Mouse (Mus musculus) heart, embryonic 12.5 days (tissue): ENCODE measurements at regions not wholly inside any gene's neighbourhood (a gene's known extent, or its start where the extent isn't known, plus 50 kb on each side); places are given as distances from the start of the nearest gene placed in this dataset.
"Not testable (repeated sequence)": the region's sequence is repeated elsewhere in the genome, so short reads cannot be mapped to it uniquely, and the experiment has no call there.

Source experiments
- ATAC-seq: fragments of 200-750 bp; cut with Nextera tagmentation; 2 replicates; pipeline ENCODE4 v1.8.0; 2017; ENCODE audit warnings: moderate TSS enrichment, moderate library complexity; ENCODE audit not compliant: insufficient number of reproducible peaks, low FRiP score
- H3K27ac ChIP-seq: fragments of 300-500 bp; sonication (generic); 2 replicates; pipeline ENCODE4 v1.5.1; 2016; ENCODE audit warnings: mild to moderate bottlenecking, moderate library complexity; ENCODE audit not compliant: poor library complexity, severe bottlenecking
- H3K27me3 ChIP-seq: fragments of 300-500 bp; sonication (generic); replicated peaks from 2 replicates; pipeline ENCODE4 v1.6.1; 2016; ENCODE audit warnings: mild to moderate bottlenecking, moderate library complexity
- H3K36me3 ChIP-seq: fragments of 300-500 bp; sonication (generic); 2 replicates; pipeline ENCODE4 v1.6.1; 2016; ENCODE audit warnings: mild to moderate bottlenecking, moderate library complexity
- H3K4me1 ChIP-seq: fragments of 300-500 bp; sonication (generic); replicated peaks from 2 replicates; pipeline ENCODE4 v1.6.1; 2016; ENCODE audit warnings: mild to moderate bottlenecking
- H3K4me2 ChIP-seq: fragments of 300-500 bp; sonication (generic); 2 replicates; pipeline ENCODE4 v1.6.1; 2016; ENCODE audit warnings: mild to moderate bottlenecking, moderate library complexity
- H3K4me3 ChIP-seq: fragments of 300-500 bp; sonication (generic); 2 replicates; pipeline ENCODE4 v1.5.1; 2016; ENCODE audit warnings: mild to moderate bottlenecking
- H3K9ac ChIP-seq: fragments of 300-500 bp; sonication (generic); 2 replicates; pipeline ENCODE4 v1.6.1; 2016; ENCODE audit warnings: mild to moderate bottlenecking, moderate library complexity
- H3K9me3 ChIP-seq: fragments of 300-500 bp; sonication (generic); replicated peaks from 2 replicates; pipeline ENCODE4 v1.6.1; 2016; ENCODE audit warnings: mild to moderate bottlenecking, moderate library complexity
- WGBS: fragments of 180-500 bp; shearing (Covaris S2); methylation state at CpG from one replicate; pipeline ENCODE4 v1.1.7; 2016; 5-methylcytosine and 5-hydroxymethylcytosine counted together

DNA sequence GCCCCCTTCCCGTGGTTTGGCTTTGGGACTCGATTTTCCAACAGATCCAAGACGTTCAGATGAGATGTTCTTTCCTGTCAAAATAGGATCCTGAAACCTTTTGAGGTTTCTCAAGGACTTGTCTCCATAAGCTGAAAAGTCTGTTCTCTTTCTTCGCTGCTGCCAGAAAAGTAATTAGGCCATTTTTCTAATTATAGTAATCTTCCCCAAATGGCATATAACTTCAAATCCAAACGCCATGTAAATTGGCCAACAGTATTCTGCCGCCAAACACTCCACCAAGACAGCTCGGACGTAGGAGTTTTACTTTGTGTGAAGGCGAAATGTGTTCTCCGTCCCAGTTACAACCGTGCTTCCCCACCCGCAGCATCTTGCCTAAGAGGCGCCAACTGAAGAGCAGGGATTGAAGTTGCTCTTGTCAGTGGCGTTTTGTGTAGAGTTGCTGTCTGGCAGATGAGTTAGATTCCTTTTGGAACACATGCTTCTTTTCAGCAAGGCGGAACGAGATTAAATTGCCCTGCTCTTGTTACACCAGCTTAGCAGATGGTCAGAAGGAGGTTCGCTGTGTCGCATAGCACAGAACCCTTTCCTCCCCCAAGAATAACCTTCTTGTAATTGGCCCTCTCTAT, 128.1 kb downstream of the Gm11077 start:
- Histone ChIP-seq H3K9ac (no peak overlapping the region; the same call in 1 of the 2 replicates), H3K9me3 (no peaks in the 10 kb centered on the region), H3K27ac (no peak overlapping the region), H3K36me3 (no peaks in the 10 kb centered on the region), H3K27me3 (no peaks in the 10 kb centered on the region), H3K4me2 (peak overlapping the region; percentile 65), H3K4me3 (peak overlapping the region; percentile 35), H3K4me1 (peaks cover 13% of the 10 kb centered on the region; the same call in 1 of the 2 replicates)
- no peak for ATAC-seq
- 26% methylated on average over 18 of the region's 18 CpGs for WGBS

DNA sequence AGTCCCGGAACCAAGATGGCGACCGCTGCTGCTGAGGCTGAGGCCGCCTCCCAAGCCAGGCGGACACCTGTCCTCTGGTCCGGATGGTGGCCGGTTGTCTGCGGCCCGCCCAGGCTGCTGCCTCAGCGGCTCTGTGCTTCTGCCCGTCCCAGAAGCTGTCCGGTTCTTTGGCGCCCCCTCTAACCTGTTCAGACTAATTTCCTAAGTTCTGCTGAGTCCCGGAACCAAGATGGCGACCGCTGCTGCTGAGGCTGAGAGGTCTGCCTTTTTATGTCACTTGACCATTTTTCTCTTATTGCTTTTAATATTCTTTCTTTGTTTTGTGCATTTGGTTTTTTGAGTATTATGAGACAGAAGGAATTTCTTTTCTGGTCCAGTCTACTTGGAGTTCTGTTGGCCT, 140.4 kb downstream of the Gm11077 start:
- H3K27ac ChIP-seq, H3K4me1 ChIP-seq, H3K4me2 ChIP-seq, ATAC-seq, H3K27me3 ChIP-seq, H3K4me3 ChIP-seq, H3K9ac ChIP-seq, H3K36me3 ChIP-seq, H3K9me3 ChIP-seq: not testable (repeated sequence)
- WGBS = 91% methylated on average over 11 of the region's 16 CpGs

DNA sequence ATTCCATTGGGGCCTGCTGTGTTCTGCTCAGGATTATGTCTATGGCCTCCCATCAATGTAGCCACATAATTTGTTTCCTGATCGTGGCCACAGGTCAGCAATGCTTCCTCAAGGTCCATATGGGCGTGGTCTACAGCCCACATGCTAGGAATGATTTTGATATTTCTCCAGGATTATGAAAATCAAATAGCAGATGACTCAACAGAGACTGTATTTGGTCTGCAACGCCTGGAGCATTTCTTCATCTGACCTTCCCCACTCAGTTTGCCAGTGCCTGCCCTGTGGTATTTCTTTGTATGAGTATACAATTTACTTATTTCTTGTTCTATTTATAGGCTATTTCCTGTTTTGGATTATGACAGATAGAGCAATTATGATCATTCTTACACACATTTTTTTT, 145.7 kb downstream of the Gm11077 start:
- no peaks in the 10 kb centered on the region for H3K9me3 ChIP-seq
- H3K4me2 ChIP-seq = no peak overlapping the region
- no peaks in the 10 kb centered on the region for H3K4me1 ChIP-seq
- no peak for ATAC-seq
- H3K27ac ChIP-seq = no peak overlapping the region
- H3K36me3 ChIP-seq = no peaks in the 10 kb centered on the region
- H3K9ac ChIP-seq = no peak overlapping the region
- H3K4me3 ChIP-seq = no peak overlapping the region
- no peaks in the 10 kb centered on the region for H3K27me3 ChIP-seq
- 59% methylated on average over 3 of the region's 3 CpGs for WGBS

DNA sequence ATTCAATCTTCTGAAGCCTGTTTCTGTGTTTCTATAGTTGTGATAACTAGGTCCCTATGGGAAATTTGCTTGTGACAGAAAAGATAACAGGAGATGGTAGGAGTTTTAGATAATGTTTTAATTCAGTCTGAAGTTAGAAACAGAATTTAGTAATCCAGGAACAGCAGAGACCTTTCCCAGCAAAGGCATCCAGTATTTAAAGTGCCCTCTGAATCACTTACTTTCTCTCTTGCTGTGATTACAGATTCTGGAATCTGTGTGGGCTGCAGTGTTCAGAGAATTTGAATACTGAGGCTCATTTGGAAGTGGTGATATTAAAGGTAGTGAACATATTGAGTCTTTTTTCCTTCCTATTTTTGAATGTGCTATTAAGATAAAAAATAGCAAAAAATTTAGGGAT, 154.6 kb downstream of the Gm11077 start:
- Histone ChIP-seq H3K27me3 (no peaks in the 10 kb centered on the region), H3K4me1 (no peaks in the 10 kb centered on the region), H3K4me2 (no peak overlapping the region), H3K9ac (no peak overlapping the region), H3K36me3 (no peaks in the 10 kb centered on the region), H3K27ac (no peak overlapping the region), H3K4me3 (no peak overlapping the region), H3K9me3 (no peaks in the 10 kb centered on the region)
- ATAC-seq = no peak

DNA sequence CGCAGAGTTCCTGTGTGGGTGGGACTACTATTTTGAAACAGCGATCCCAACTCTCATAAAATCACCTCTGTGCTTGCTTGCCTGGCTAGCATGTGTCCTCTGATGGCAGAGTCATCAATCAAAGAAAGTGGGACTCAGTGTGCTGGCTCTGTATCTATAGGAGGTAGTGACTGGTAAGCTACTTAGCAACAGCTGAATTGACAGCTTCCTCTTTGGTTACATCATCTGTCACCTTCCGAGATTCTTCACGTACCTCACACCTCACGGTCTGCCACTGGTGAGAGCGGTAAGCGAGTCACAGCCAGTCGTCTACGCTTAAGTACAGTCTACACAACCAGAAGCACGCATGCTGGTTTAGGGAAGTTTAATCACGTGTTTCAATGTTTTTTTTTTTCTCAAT, 159.5 kb downstream of the Gm11077 start:
- no peak overlapping the region for H3K4me3 ChIP-seq
- no peak for ATAC-seq

DNA sequence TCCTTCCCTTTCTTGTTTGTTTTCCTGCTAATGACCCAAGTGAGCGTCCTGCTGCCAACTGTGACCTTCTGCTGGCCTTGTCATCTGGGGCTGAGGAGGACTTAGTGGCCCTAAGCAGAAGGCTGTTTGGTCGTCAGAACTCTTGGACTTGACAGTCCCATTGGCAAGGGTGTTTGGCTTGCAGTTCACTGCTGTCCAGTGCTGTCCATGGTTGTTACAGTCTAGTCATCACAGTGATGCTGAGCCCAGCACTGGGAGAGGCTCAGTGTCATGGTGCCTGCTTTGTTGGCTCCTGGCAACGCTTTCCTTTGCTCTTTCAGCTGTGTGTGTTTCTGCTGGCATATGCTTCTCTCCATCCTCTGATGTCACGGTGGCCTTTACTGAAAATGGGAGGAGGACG, 161.0 kb downstream of the Gm11077 start:
- Histone ChIP-seq H3K4me2 (no peak overlapping the region), H3K9me3 (no peaks in the 10 kb centered on the region), H3K27ac (no peak overlapping the region), H3K4me3 (no peak overlapping the region), H3K27me3 (no peaks in the 10 kb centered on the region), H3K9ac (no peak overlapping the region), H3K4me1 (no peaks in the 10 kb centered on the region), H3K36me3 (no peaks in the 10 kb centered on the region)
- WGBS = 65% methylated on average over 5 of the region's 5 CpGs
- ATAC-seq = no peak

More for the DNA sequence above, 159.5 kb downstream of the Gm11077 start:
- no peaks in the 10 kb centered on the region for H3K27me3 ChIP-seq
- peak overlapping the region; percentile 53 for H3K4me2 ChIP-seq
- no peak overlapping the region for H3K9ac ChIP-seq
- H3K27ac ChIP-seq = no peak overlapping the region
- H3K36me3 ChIP-seq = no peaks in the 10 kb centered on the region
- WGBS = 21% methylated on average over 11 of the region's 11 CpGs
- H3K9me3 ChIP-seq = no peaks in the 10 kb centered on the region
- no peaks in the 10 kb centered on the region for H3K4me1 ChIP-seq

DNA sequence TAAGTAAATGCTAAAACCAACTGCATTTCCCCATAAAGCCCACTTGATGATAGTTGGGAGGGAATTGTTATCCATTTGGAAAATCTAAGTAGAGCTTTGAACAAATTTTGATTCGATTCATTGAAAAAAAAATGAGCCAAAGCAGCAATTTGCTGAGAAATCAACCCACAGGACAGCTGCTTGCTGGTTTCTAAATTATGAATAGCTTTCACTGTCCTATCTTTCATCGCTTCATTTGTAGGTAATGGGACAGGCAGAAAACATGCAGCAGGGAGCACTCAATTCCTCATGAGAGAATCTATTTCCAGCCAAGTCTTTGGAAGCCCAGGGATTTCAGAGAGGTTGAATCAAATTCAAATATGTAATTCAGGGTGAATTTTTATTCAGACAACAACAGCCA, 161.5 kb downstream of the Gm11077 start:
- no peaks in the 10 kb centered on the region for H3K4me1 ChIP-seq
- H3K36me3 ChIP-seq = no peaks in the 10 kb centered on the region
- H3K4me3 ChIP-seq = no peak overlapping the region
- H3K27ac ChIP-seq = no peak overlapping the region
- no peak overlapping the region for H3K4me2 ChIP-seq
- WGBS = 83% methylated on average over 2 of the region's 2 CpGs
- no peak for ATAC-seq
- H3K9ac ChIP-seq = no peak overlapping the region
- no peaks in the 10 kb centered on the region for H3K9me3 ChIP-seq
- H3K27me3 ChIP-seq = no peaks in the 10 kb centered on the region

DNA sequence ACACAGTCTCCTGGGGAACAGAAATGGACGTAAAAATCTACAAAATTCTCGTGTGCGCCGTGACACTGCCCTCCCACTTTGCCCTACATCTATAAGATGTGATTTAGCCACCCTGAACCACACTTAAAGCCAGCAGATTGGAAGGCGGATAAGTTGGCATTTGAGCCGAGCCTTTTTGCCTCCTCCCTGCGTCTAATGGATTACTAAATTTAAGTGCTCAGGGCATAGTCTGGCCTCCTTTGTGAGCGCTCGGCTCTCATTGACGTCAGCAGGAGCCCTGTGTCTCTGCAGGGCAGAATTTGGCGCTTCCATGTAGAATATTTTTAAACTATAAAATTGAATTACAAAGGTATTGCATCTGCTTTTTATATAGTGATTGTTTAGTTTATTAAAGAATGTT, 165.4 kb downstream of the Gm11077 start:
- Histone ChIP-seq H3K27me3 (no peaks in the 10 kb centered on the region), H3K4me2 (no peak overlapping the region), H3K9ac (no peak overlapping the region), H3K36me3 (no peaks in the 10 kb centered on the region), H3K9me3 (no peaks in the 10 kb centered on the region), H3K4me1 (0 out of 2 replicates have a peak, but pooled peaks cover 3% of the 10 kb centered on the region), H3K4me3 (no peak overlapping the region), H3K27ac (no peak overlapping the region)
- ATAC-seq = no peak
- whole genome bisulfite sequencing = 67% methylated on average over 11 of the region's 11 CpGs

DNA sequence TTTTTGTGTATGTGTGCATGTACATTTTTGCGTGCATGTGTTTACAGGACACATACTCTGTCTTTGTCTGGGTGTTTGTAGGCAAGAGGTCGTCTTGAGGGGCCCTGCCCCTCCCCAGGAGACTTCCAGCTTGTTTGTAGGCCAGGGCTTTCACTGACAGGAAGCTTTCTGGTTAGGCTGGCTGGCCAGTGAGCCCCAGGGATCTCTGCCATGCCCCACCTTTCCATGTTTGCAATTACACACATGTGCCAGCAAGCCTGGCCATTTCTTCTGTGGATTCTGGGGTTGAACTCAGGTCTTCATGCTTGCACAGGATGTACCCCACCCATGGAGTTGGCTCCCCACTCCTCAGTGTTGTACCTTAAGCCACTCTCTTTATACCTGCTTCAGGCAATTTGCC, 166.4 kb downstream of the Gm11077 start:
- Histone ChIP-seq H3K9ac (no peak overlapping the region), H3K4me2 (no peak overlapping the region), H3K27ac (no peak overlapping the region), H3K36me3 (no peaks in the 10 kb centered on the region), H3K27me3 (no peaks in the 10 kb centered on the region), H3K4me3 (no peak overlapping the region), H3K9me3 (no peaks in the 10 kb centered on the region), H3K4me1 (0 out of 2 replicates have a peak, but pooled peaks cover 3% of the 10 kb centered on the region)
- ATAC-seq = no peak
- 57% methylated on average over 2 of the region's 2 CpGs for WGBS

DNA sequence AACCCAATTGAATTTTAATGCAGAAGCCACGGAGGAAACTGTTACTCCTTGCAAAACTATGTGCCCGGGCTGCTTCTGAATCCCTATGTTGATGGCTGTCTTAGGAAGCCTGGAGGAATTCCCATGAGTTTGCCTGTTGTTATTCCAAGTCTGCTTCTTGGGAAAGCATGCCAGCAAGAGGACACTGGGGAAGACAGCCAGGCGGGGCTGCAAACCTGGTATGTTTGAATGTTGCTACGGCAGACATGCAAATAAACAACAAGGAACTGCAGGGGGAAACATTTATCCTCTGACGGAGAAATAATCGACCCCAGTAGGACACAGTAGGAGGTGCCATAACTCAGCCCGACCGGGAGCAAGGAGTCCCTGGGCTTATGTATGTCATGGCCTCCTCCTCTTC, 168.0 kb downstream of the Gm11077 start:
- no peak overlapping the region for H3K9ac ChIP-seq
- no peak overlapping the region for H3K4me3 ChIP-seq
- no peak overlapping the region for H3K4me2 ChIP-seq
- ATAC-seq = no peak
- H3K27me3 ChIP-seq = no peaks in the 10 kb centered on the region
- 0 out of 2 replicates have a peak, but pooled peaks cover 3% of the 10 kb centered on the region for H3K4me1 ChIP-seq
- no peaks in the 10 kb centered on the region for H3K36me3 ChIP-seq
- no peak overlapping the region for H3K27ac ChIP-seq
- 41% methylated on average over 8 of the region's 8 CpGs for WGBS
- no peaks in the 10 kb centered on the region for H3K9me3 ChIP-seq

DNA sequence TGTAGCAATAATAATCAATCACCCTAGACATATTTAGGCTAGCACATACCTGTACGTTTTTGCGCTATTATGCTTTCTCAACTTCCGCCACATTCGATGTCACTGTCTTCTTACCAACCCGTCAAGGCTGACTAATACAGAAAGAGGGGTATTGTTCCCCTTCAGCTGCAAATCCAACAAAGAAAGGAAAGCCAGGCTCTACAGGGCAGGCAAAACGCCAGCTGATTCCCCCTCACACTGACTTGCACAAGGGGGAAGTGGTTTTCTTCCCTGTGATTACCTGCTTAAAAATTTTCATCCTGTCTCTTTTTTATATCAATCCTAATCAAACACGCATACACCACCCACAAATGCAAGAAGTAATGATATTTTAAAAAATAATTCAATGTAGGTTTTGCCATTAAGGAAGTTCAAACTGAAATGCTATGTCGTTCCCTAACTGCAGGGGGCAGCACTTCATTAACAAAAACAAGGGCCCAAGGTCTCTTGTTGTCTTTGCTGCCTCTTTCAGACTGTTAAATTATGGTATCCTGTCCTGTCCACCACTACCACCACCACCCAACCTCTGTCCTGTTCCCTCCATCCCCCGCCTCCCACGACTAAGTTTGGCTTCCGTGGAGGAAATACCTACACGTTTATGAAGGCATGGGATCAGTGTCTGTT, 195.4 kb downstream of the Gm11077 start:
- Histone ChIP-seq H3K4me2 (no peak overlapping the region), H3K27ac (no peak overlapping the region), H3K36me3 (no peaks in the 10 kb centered on the region), H3K27me3 (no peaks in the 10 kb centered on the region), H3K9ac (no peak overlapping the region), H3K4me3 (no peak overlapping the region), H3K9me3 (no peaks in the 10 kb centered on the region), H3K4me1 (no peaks in the 10 kb centered on the region)
- 57% methylated on average over 12 of the region's 12 CpGs for WGBS
- ATAC-seq = no peak

DNA sequence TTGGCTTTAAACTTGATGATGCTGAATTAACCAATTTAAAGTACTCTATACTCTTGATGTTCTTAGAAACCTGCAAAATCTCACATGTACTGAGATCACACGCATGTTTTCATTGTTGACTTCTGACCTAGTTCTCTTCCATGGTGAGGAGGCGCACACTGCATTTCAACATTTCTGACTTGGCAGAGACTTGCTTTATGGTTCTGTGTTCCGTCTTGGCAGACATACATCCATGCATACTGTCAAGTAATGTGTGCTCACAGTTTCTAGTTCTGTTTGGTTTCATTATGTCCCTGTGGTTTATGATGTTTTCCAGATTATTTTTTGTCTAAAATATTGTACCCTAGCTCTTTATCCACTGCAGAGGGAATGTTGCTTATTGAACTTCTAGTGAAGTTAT, 198.5 kb downstream of the Gm11077 start:
- Histone ChIP-seq H3K9me3 (no peaks in the 10 kb centered on the region), H3K9ac (no peak overlapping the region), H3K27ac (no peak overlapping the region), H3K4me1 (no peaks in the 10 kb centered on the region), H3K36me3 (no peaks in the 10 kb centered on the region), H3K4me2 (no peak overlapping the region), H3K27me3 (no peaks in the 10 kb centered on the region), H3K4me3 (no peak overlapping the region)
- ATAC-seq = no peak
- 81% methylated on average over 3 of the region's 3 CpGs for WGBS
